Mouse (Mus musculus): ENCODE data around the gene Vmn1r198. TPM values are rescaled to one million over a fixed set of nuclear protein-coding genes. Genes with fewer than 3 reads are reported as not detected.
"Not testable (repeated sequence)": the region's sequence is repeated elsewhere in the genome, so short reads cannot be mapped to it uniquely, and the experiment has no call there.

Vmn1r198 gene
- polyA plus RNA-seq, 1 experiment from 2014 or later, result not detected

GRCm38 (mm10) chr13:22379518-22379917, 29.4 kb downstream of the Vmn1r198 start, which contains the start of gene Vmn1r199:
Vmn1r199 (plus strand) TSS chr13:22379818.
- Histone ChIP-seq H3K4me2 (ENCODE audit: low read depth, low read length, severe bottlenecking) (no peak within 1 kb of the TSS), H3K4me1 (replicated peaks; ENCODE audit: control insufficient read depth, insufficient read depth, low read length) (no peaks in the 10 kb centered on the region), H3K36me3 (ENCODE audit: control insufficient read depth, insufficient read depth, low read length) (no peaks in the 10 kb centered on the region), H3K27ac (ENCODE audit: low read depth, low read length) (no peak within 1 kb of the TSS), H3K27me3 (ENCODE audit: control insufficient read depth, insufficient read depth, low read length) (no peaks in the 10 kb centered on the region), H3K4me3 (ENCODE audit: low read depth, low read length) (no peak within 1 kb of the TSS), H3K9ac (ENCODE audit: low read length) (no peak within 1 kb of the TSS), H3K9me3 (ENCODE audit: control insufficient read depth, low read length) (no peaks in the 10 kb centered on the region)
- DNase-seq (ENCODE audit: low spot score) (no peak), ATAC-seq (replicated peaks; ENCODE audit: low FRiP score) (no peak)
- 79% methylated on average over 2 of the region's 2 CpGs for WGBS

GRCm38 (mm10) chr13:22381128-22381527, 31.0 kb downstream of the Vmn1r198 start:
- not testable (repeated sequence) for DNase-seq (ENCODE audit: low spot score); H3K9ac ChIP-seq (ENCODE audit: low read length); H3K9me3 ChIP-seq (ENCODE audit: control insufficient read depth, low read length); H3K27ac ChIP-seq (ENCODE audit: low read depth, low read length); H3K36me3 ChIP-seq (ENCODE audit: control insufficient read depth, insufficient read depth, low read length); H3K4me1 ChIP-seq (replicated peaks; ENCODE audit: control insufficient read depth, insufficient read depth, low read length); ATAC-seq (replicated peaks; ENCODE audit: low FRiP score); H3K4me2 ChIP-seq (ENCODE audit: low read depth, low read length, severe bottlenecking); H3K27me3 ChIP-seq (ENCODE audit: control insufficient read depth, insufficient read depth, low read length); H3K4me3 ChIP-seq (ENCODE audit: low read depth, low read length)
- 85% methylated on average over 3 of the region's 3 CpGs for WGBS

GRCm38 (mm10) chr13:22383401-22383800, 33.2 kb downstream of the Vmn1r198 start:
- no peak overlapping the region for H3K4me2 ChIP-seq (ENCODE audit: low read depth, low read length, severe bottlenecking)
- H3K27me3 ChIP-seq (ENCODE audit: control insufficient read depth, insufficient read depth, low read length), result no peaks in the 10 kb centered on the region
- no peaks in the 10 kb centered on the region for H3K36me3 ChIP-seq (ENCODE audit: control insufficient read depth, insufficient read depth, low read length)
- DNase-seq (ENCODE audit: low spot score) (no peak), ATAC-seq (replicated peaks; ENCODE audit: low FRiP score) (no peak)
- no peak overlapping the region for H3K9ac ChIP-seq (ENCODE audit: low read length)
- WGBS, result 82% methylated on average over 3 of the region's 3 CpGs
- no peak overlapping the region for H3K4me3 ChIP-seq (ENCODE audit: low read depth, low read length)
- H3K9me3 ChIP-seq (ENCODE audit: control insufficient read depth, low read length), result no peaks in the 10 kb centered on the region
- no peak overlapping the region for H3K27ac ChIP-seq (ENCODE audit: low read depth, low read length)
- no peaks in the 10 kb centered on the region for H3K4me1 ChIP-seq (replicated peaks; ENCODE audit: control insufficient read depth, insufficient read depth, low read length)

- no peak overlapping the region for H3K27ac ChIP-seq (ENCODE audit: low read depth, low read length)
- no peak overlapping the region for H3K4me2 ChIP-seq (ENCODE audit: low read depth, low read length, severe bottlenecking)
- no peak overlapping the region for H3K4me3 ChIP-seq (ENCODE audit: low read depth, low read length)
- H3K9me3 ChIP-seq (ENCODE audit: control insufficient read depth, low read length), result no peaks in the 10 kb centered on the region
- DNase-seq (ENCODE audit: low spot score), result no peak
- H3K4me1 ChIP-seq (replicated peaks; ENCODE audit: control insufficient read depth, insufficient read depth, low read length), result no peaks in the 10 kb centered on the region
- ATAC-seq (replicated peaks; ENCODE audit: low FRiP score), result no peak
- H3K36me3 ChIP-seq (ENCODE audit: control insufficient read depth, insufficient read depth, low read length), result no peaks in the 10 kb centered on the region
- no peak overlapping the region for H3K9ac ChIP-seq (ENCODE audit: low read length)
- no peaks in the 10 kb centered on the region for H3K27me3 ChIP-seq (ENCODE audit: control insufficient read depth, insufficient read depth, low read length)
- 86% methylated on average over 1 of the region's 1 CpGs for WGBS
Observed at GRCm38 (mm10) chr13:22387050-22387449, 36.9 kb downstream of the Vmn1r198 start.

- no peaks in the 10 kb centered on the region for H3K36me3 ChIP-seq (ENCODE audit: control insufficient read depth, insufficient read depth, low read length)
- no peak for DNase-seq (ENCODE audit: low spot score)
Observed at GRCm38 (mm10) chr13:22390073-22390472, 39.9 kb downstream of the Vmn1r198 start, which contains the start of gene Vmn1r200. Vmn1r200 (plus strand) TSS chr13:22390373.

DNA sequence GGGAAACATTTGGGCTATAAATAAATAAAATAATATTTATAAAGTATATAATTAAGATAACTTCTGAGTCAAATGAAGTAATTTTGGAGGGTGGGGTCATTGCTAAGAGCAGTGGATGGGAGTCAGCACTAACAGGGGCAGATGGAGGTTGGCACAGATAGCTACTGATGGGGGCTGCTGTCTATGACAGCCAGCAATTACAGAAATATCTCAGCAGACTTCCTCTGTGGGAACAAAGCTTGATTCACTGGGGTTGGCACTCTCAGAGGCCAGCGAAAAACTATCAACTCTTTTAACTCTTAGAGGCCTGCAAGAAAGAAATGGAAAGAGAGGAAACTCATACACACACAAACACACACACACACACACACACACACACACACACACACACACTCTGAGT, 52.8 kb downstream of the Vmn1r198 start:
- no peak overlapping the region for H3K9ac ChIP-seq (ENCODE audit: low read length)
- H3K4me1 ChIP-seq (replicated peaks; ENCODE audit: control insufficient read depth, insufficient read depth, low read length), result no peaks in the 10 kb centered on the region
- H3K36me3 ChIP-seq (ENCODE audit: control insufficient read depth, insufficient read depth, low read length), result no peaks in the 10 kb centered on the region
- no peaks in the 10 kb centered on the region for H3K27me3 ChIP-seq (ENCODE audit: control insufficient read depth, insufficient read depth, low read length)
- WGBS, result 83% methylated on average over 1 of the region's 1 CpGs
- no peak overlapping the region for H3K27ac ChIP-seq (ENCODE audit: low read depth, low read length)
- no peak overlapping the region for H3K4me2 ChIP-seq (ENCODE audit: low read depth, low read length, severe bottlenecking)
- no peak overlapping the region for H3K4me3 ChIP-seq (ENCODE audit: low read depth, low read length)
- ATAC-seq (replicated peaks; ENCODE audit: low FRiP score) (no peak), DNase-seq (ENCODE audit: low spot score) (no peak)
- H3K9me3 ChIP-seq (ENCODE audit: control insufficient read depth, low read length), result no peaks in the 10 kb centered on the region; the same call in 1 of the 2 replicates

More at GRCm38 (mm10) chr13:22390073-22390472, 39.9 kb downstream of the Vmn1r198 start, which contains the start of gene Vmn1r200:
- H3K4me2 ChIP-seq (ENCODE audit: low read depth, low read length, severe bottlenecking), result no peak within 1 kb of the TSS
- no peaks in the 10 kb centered on the region for H3K4me1 ChIP-seq (replicated peaks; ENCODE audit: control insufficient read depth, insufficient read depth, low read length)
- no peaks in the 10 kb centered on the region for H3K9me3 ChIP-seq (ENCODE audit: control insufficient read depth, low read length)
- H3K9ac ChIP-seq (ENCODE audit: low read length), result no peak within 1 kb of the TSS
- no peak for ATAC-seq (replicated peaks; ENCODE audit: low FRiP score)
- WGBS, result 23% methylated on average over 3 of the region's 3 CpGs
- no peak within 1 kb of the TSS for H3K27ac ChIP-seq (ENCODE audit: low read depth, low read length)
- H3K4me3 ChIP-seq (ENCODE audit: low read depth, low read length), result no peak within 1 kb of the TSS
- H3K27me3 ChIP-seq (ENCODE audit: control insufficient read depth, insufficient read depth, low read length), result no peaks in the 10 kb centered on the region

Other genes starting within 250 kb of the Vmn1r198 start
- not detected in 2 replicates for gene Vmn1r189, start 244.5 kb upstream of the Vmn1r198 start, polyA plus RNA-seq (2014; fragmentation: Nextera tagmentation; extraction: Ambion mirVana)
- not detected in 2 replicates for gene Vmn1r191, start 166.4 kb upstream of the Vmn1r198 start, polyA plus RNA-seq (2014; fragmentation: Nextera tagmentation; extraction: Ambion mirVana)
- not detected in 2 replicates for gene Vmn1r192, start 159.2 kb upstream of the Vmn1r198 start, polyA plus RNA-seq (2014; fragmentation: Nextera tagmentation; extraction: Ambion mirVana)
- gene Vmn1r193, start 127.2 kb upstream of the Vmn1r198 start, polyA plus RNA-seq (2014; fragmentation: Nextera tagmentation; extraction: Ambion mirVana), result not detected in 2 replicates
- gene Vmn1r194, start 106.1 kb upstream of the Vmn1r198 start, polyA plus RNA-seq (2014; fragmentation: Nextera tagmentation; extraction: Ambion mirVana), result not detected in 2 replicates
- not detected in 2 replicates for gene Vmn1r195, start 79.8 kb upstream of the Vmn1r198 start, polyA plus RNA-seq (2014; fragmentation: Nextera tagmentation; extraction: Ambion mirVana)
- gene Vmn1r196, start 60.4 kb upstream of the Vmn1r198 start, polyA plus RNA-seq (2014; fragmentation: Nextera tagmentation; extraction: Ambion mirVana), result not detected in 2 replicates
- gene Vmn1r197, start 25.8 kb upstream of the Vmn1r198 start, polyA plus RNA-seq (2014; fragmentation: Nextera tagmentation; extraction: Ambion mirVana), result not detected in 2 replicates
- not detected in 2 replicates for gene Vmn1r199, start 29.5 kb downstream of the Vmn1r198 start, polyA plus RNA-seq (2014; fragmentation: Nextera tagmentation; extraction: Ambion mirVana)
- not detected in 2 replicates for gene Vmn1r200, start 40.0 kb downstream of the Vmn1r198 start, polyA plus RNA-seq (2014; fragmentation: Nextera tagmentation; extraction: Ambion mirVana)
- not detected in 2 replicates for gene Vmn1r201, start 121.6 kb downstream of the Vmn1r198 start, polyA plus RNA-seq (2014; fragmentation: Nextera tagmentation; extraction: Ambion mirVana)
- not detected in 2 replicates for gene Vmn1r202, start 155.0 kb downstream of the Vmn1r198 start, polyA plus RNA-seq (2014; fragmentation: Nextera tagmentation; extraction: Ambion mirVana)
- gene Vmn1r203, start 167.8 kb downstream of the Vmn1r198 start, polyA plus RNA-seq (2014; fragmentation: Nextera tagmentation; extraction: Ambion mirVana), result not detected in 2 replicates
- not detected in 2 replicates for gene Vmn1r204, start 202.8 kb downstream of the Vmn1r198 start, polyA plus RNA-seq (2014; fragmentation: Nextera tagmentation; extraction: Ambion mirVana)
- gene Vmn1r205, start 242.6 kb downstream of the Vmn1r198 start, polyA plus RNA-seq (2014; fragmentation: Nextera tagmentation; extraction: Ambion mirVana), result not detected in 2 replicates